Mouse (Mus musculus): ENCODE measurements around the gene Ric8a. TPM values are rescaled to one million over a fixed set of nuclear protein-coding genes. Genes with fewer than 3 reads are reported as not detected.

Ric8a gene
- polyA plus RNA-seq, 1 experiment from 2014 or later = 42.8 TPM

DNA sequence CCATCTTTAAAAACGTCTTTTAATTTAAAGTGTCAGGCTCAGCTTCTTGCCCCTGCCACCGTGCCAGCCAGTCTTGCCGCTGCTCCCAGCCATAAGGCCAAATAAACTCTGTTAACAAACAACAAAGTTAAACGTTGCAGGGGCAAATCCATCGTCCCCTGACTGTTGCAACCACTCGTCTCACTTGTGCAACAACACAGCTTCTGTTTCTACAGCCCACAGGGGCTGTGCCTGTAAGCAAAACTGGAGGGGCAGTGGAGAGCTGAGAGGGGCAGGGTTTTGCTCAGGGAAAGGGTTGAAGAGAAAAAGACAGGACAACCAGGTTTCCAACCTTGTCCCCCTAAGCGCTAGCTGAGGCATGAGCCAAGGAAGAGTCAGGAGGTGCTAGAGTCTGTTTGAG is 51.4 kb downstream of the Ric8a start:
- Histone ChIP-seq H3K4me1 (ENCODE audit: control insufficient read depth in 2 of 2, insufficient read depth in 2 of 2, low read length in 2 of 2) (no peaks in the 10 kb centered on the region; a peak in 1 of 4 replicates), H3K9me3 (ENCODE audit: control insufficient read depth, low read length) (no peaks in the 10 kb centered on the region), H3K27me3 (ENCODE audit: control insufficient read depth, insufficient read depth, low read length) (no peaks in the 10 kb centered on the region), H3K4me3 (ENCODE audit: control insufficient read depth in 1 of 2, insufficient read depth in 1 of 2, low read depth in 1 of 2, low read length in 2 of 2) (no peak overlapping the region), H3K36me3 (ENCODE audit: control insufficient read depth, insufficient read depth, low read length) (no peaks in the 10 kb centered on the region), H3K9ac (ENCODE audit: low read length) (no peak overlapping the region), H3K4me2 (ENCODE audit: low read length) (peak overlapping the region; percentile 65; the same call in 1 of the 2 replicates), H3K27ac (replicated peaks in 1 of 2; ENCODE audit: control insufficient read depth in 1 of 2, insufficient read depth in 1 of 2, low read depth in 2 of 2, low read length in 2 of 2) (no peak overlapping the region)
- WGBS = 48% methylated on average over 7 of the region's 7 CpGs
- no peak for ATAC-seq (ENCODE audit: insufficient number of reproducible peaks, insufficient read depth, low FRiP score, low read depth)

DNA sequence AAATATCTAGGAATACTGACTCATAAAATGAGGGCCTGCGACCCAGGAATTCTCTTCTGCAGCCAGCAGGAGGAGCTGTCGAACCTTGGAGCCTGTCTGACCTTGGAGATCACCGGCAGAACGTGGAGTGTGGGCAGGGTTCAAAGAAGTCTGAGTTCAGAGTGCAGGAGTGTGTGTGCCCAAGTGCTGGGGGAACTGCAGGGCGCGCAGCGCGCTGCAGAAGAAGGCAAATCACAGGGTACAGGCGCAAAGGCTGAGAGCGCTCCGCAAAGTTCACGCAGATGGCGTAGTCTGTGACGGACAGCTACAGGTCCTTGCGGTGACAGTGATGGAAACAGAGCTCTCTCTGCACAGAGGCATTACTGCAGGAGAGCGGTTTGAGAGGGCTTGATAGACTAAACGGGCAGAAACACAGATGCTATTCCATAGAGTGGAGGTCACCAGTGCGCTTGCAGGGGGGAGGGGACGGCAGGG is 51.9 kb downstream of the Ric8a start:
- Histone ChIP-seq H3K4me1 (ENCODE audit: control insufficient read depth in 2 of 2, insufficient read depth in 2 of 2, low read length in 2 of 2) (no peaks in the 10 kb centered on the region; a peak in 1 of 4 replicates), H3K4me2 (ENCODE audit: low read length) (peak overlapping the region; percentile 65), H3K27ac (replicated peaks in 1 of 2; ENCODE audit: control insufficient read depth in 1 of 2, insufficient read depth in 1 of 2, low read depth in 2 of 2, low read length in 2 of 2) (no peak overlapping the region), H3K36me3 (ENCODE audit: control insufficient read depth, insufficient read depth, low read length) (no peaks in the 10 kb centered on the region), H3K4me3 (ENCODE audit: control insufficient read depth in 1 of 2, insufficient read depth in 1 of 2, low read depth in 1 of 2, low read length in 2 of 2) (peak overlapping the region; percentile 39 to 59), H3K9ac (ENCODE audit: low read length) (peak overlapping the region; percentile 23), H3K27me3 (ENCODE audit: control insufficient read depth, insufficient read depth, low read length) (no peaks in the 10 kb centered on the region), H3K9me3 (ENCODE audit: control insufficient read depth, low read length) (no peaks in the 10 kb centered on the region)
- 0 out of 2 replicates have a peak, but pooled peaks have one; percentile 35 for ATAC-seq (ENCODE audit: insufficient number of reproducible peaks, insufficient read depth, low FRiP score, low read depth)
- WGBS = under 1% methylated on average over 19 of the region's 19 CpGs

DNA sequence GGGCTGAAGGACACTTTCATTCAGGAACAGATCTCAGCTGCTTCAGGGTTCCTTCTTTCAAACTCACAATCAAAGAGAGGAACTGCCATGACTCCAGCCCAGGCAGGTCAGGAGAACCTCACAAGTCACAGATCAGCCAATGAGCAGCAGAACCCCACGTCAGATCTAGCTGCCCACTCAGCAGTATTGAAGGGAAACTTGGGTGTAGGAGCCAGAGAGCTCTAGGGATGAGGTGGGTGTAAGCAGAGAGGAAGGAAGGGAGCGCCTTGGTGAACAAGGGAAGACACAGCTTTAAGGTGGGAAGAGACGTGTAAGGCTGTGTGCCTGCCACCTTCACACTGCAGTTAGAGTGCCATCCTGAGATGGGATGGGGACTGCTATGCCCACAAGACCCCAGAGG is 55.5 kb downstream of the Ric8a start:
- Histone ChIP-seq H3K4me1 (ENCODE audit: control insufficient read depth in 2 of 2, insufficient read depth in 2 of 2, low read length in 2 of 2) (no peaks in the 10 kb centered on the region; a peak in 1 of 4 replicates), H3K27ac (replicated peaks in 1 of 2; ENCODE audit: control insufficient read depth in 1 of 2, insufficient read depth in 1 of 2, low read depth in 2 of 2, low read length in 2 of 2) (no peak overlapping the region), H3K27me3 (ENCODE audit: control insufficient read depth, insufficient read depth, low read length) (peaks cover 4% of the 10 kb centered on the region), H3K36me3 (ENCODE audit: control insufficient read depth, insufficient read depth, low read length) (no peaks in the 10 kb centered on the region), H3K9ac (ENCODE audit: low read length) (no peak overlapping the region), H3K4me2 (ENCODE audit: low read length) (no peak overlapping the region), H3K4me3 (ENCODE audit: control insufficient read depth in 1 of 2, insufficient read depth in 1 of 2, low read depth in 1 of 2, low read length in 2 of 2) (no peak overlapping the region), H3K9me3 (ENCODE audit: control insufficient read depth, low read length) (no peaks in the 10 kb centered on the region)
- 48% methylated on average over 3 of the region's 3 CpGs for WGBS
- no peak for ATAC-seq (ENCODE audit: insufficient number of reproducible peaks, insufficient read depth, low FRiP score, low read depth)

DNA sequence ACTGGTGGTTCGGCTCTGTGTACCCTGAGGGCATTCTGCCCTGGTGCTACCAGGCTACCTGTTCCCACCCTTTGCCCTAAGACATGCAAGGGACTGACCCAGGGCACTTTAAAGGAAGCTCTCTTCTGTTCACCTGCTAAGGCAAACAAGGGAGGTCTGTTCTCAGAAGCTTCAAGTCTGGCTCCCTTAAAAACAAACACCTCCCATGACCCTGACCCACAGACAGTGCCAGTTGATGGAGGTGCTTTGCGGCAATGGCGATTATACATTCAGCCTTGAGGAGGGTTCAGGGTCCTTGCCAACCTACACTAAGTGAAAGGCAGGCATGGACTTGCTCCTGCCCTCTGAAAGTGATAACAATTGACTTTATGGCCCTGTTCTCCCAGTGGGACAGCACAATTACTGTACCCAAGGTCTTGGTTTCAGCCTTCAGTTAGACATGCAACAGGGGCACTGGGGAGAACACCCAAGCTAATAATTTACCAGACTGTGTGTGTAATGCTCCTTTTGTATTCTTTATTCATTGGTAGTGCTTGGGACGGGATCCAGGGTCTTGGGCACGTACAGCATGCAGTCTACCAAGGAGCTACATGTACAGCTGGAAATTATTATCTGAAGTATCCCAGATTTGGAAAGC is 56.2 kb downstream of the Ric8a start:
- H3K4me3 ChIP-seq (ENCODE audit: control insufficient read depth in 1 of 2, insufficient read depth in 1 of 2, low read depth in 1 of 2, low read length in 2 of 2) = no peak overlapping the region
- H3K36me3 ChIP-seq (ENCODE audit: control insufficient read depth, insufficient read depth, low read length) = no peaks in the 10 kb centered on the region
- no peaks in the 10 kb centered on the region; a peak in 1 of 4 replicates for H3K4me1 ChIP-seq (ENCODE audit: control insufficient read depth in 2 of 2, insufficient read depth in 2 of 2, low read length in 2 of 2)
- no peak overlapping the region for H3K27ac ChIP-seq (replicated peaks in 1 of 2; ENCODE audit: control insufficient read depth in 1 of 2, insufficient read depth in 1 of 2, low read depth in 2 of 2, low read length in 2 of 2)
- no peak for ATAC-seq (ENCODE audit: insufficient number of reproducible peaks, insufficient read depth, low FRiP score, low read depth)
- H3K9me3 ChIP-seq (ENCODE audit: control insufficient read depth, low read length) = no peaks in the 10 kb centered on the region
- H3K9ac ChIP-seq (ENCODE audit: low read length) = no peak overlapping the region
- H3K27me3 ChIP-seq (ENCODE audit: control insufficient read depth, insufficient read depth, low read length) = peaks cover 10% of the 10 kb centered on the region
- WGBS = 69% methylated on average over 5 of the region's 5 CpGs
- no peak overlapping the region for H3K4me2 ChIP-seq (ENCODE audit: low read length)

Other genes starting within 250 kb of the Ric8a start
- not detected in 2 replicates for gene Olfr61, start 228.0 kb upstream of the Ric8a start, polyA plus RNA-seq (2014; fragmentation: Nextera tagmentation; extraction: Ambion mirVana)
- gene Olfr53, start 210.5 kb upstream of the Ric8a start, polyA plus RNA-seq (2014; fragmentation: Nextera tagmentation; extraction: Ambion mirVana) = not detected in 2 replicates
- not detected in 2 replicates for gene Olfr539, start 197.0 kb upstream of the Ric8a start, polyA plus RNA-seq (2014; fragmentation: Nextera tagmentation; extraction: Ambion mirVana)
- not detected in 2 replicates for gene Olfr45, start 175.0 kb upstream of the Ric8a start, polyA plus RNA-seq (2014; fragmentation: Nextera tagmentation; extraction: Ambion mirVana)
- gene Olfr541, start 159.7 kb upstream of the Ric8a start, polyA plus RNA-seq (2014; fragmentation: Nextera tagmentation; extraction: Ambion mirVana) = not detected in 2 replicates
- gene Cyp2e1, start 93.2 kb upstream of the Ric8a start, polyA plus RNA-seq (2014; fragmentation: Nextera tagmentation; extraction: Ambion mirVana) = not detected in 2 replicates
- 0.31 TPM in 1 of 2 replicates, not detected in the other for gene Syce1, start 69.1 kb upstream of the Ric8a start, polyA plus RNA-seq (2014; fragmentation: Nextera tagmentation; extraction: Ambion mirVana)
- gene Zfp941, start 34.8 kb upstream of the Ric8a start, polyA plus RNA-seq (2014; fragmentation: Nextera tagmentation; extraction: Ambion mirVana) = 0.75 and 0.86 TPM in 2 replicates
- not detected in 2 replicates for gene Urah, start 21.9 kb upstream of the Ric8a start, polyA plus RNA-seq (2014; fragmentation: Nextera tagmentation; extraction: Ambion mirVana)
- not detected in 2 replicates for gene Scgb1c1, start 11.4 kb upstream of the Ric8a start, polyA plus RNA-seq (2014; fragmentation: Nextera tagmentation; extraction: Ambion mirVana)
- gene Odf3, start 9.2 kb upstream of the Ric8a start, polyA plus RNA-seq (2014; fragmentation: Nextera tagmentation; extraction: Ambion mirVana) = 0.12 TPM in 1 of 2 replicates, not detected in the other
- gene Gm45785, start 626 bp upstream of the Ric8a start, polyA plus RNA-seq (2014; fragmentation: Nextera tagmentation; extraction: Ambion mirVana) = not detected in 2 replicates
- gene Bet1l, start 620 bp downstream of the Ric8a start, polyA plus RNA-seq (2014; fragmentation: Nextera tagmentation; extraction: Ambion mirVana) = 35.0 and 39.5 TPM in 2 replicates
- 55.4 and 120 TPM in 2 replicates for gene Psmd13, start 25.0 kb downstream of the Ric8a start, polyA plus RNA-seq (2014; fragmentation: Nextera tagmentation; extraction: Ambion mirVana)
- 48.4 and 57.2 TPM in 2 replicates for gene Sirt3, start 25.4 kb downstream of the Ric8a start, polyA plus RNA-seq (2014; fragmentation: Nextera tagmentation; extraction: Ambion mirVana)
- gene Cox8b, start 43.5 kb downstream of the Ric8a start, polyA plus RNA-seq (2014; fragmentation: Nextera tagmentation; extraction: Ambion mirVana) = 375 and 378 TPM in 2 replicates
- gene Nlrp6, start 63.9 kb downstream of the Ric8a start, polyA plus RNA-seq (2014; fragmentation: Nextera tagmentation; extraction: Ambion mirVana) = not detected in 2 replicates
- 11.4 and 13.0 TPM in 2 replicates for gene Pgghg, start 84.4 kb downstream of the Ric8a start, polyA plus RNA-seq (2014; fragmentation: Nextera tagmentation; extraction: Ambion mirVana)
- gene Ifitm5, start 93.3 kb downstream of the Ric8a start, polyA plus RNA-seq (2014; fragmentation: Nextera tagmentation; extraction: Ambion mirVana) = 0.65 and 0.82 TPM in 2 replicates
- not detected in 2 replicates for gene Gm45717, start 99.0 kb downstream of the Ric8a start, polyA plus RNA-seq (2014; fragmentation: Nextera tagmentation; extraction: Ambion mirVana)
- 615 and 692 TPM in 2 replicates for gene Ifitm2, start 99.0 kb downstream of the Ric8a start, polyA plus RNA-seq (2014; fragmentation: Nextera tagmentation; extraction: Ambion mirVana)
- 7.4 and 8.3 TPM in 2 replicates for gene Ifitm1, start 110.3 kb downstream of the Ric8a start, polyA plus RNA-seq (2014; fragmentation: Nextera tagmentation; extraction: Ambion mirVana)
- 89.6 and 105 TPM in 2 replicates for gene Ifitm3, start 153.8 kb downstream of the Ric8a start, polyA plus RNA-seq (2014; fragmentation: Nextera tagmentation; extraction: Ambion mirVana)
- 0.43 and 0.97 TPM in 2 replicates for gene Ifitm6, start 161.0 kb downstream of the Ric8a start, polyA plus RNA-seq (2014; fragmentation: Nextera tagmentation; extraction: Ambion mirVana)
- gene Gm17387, start 172.2 kb downstream of the Ric8a start, polyA plus RNA-seq (2014; fragmentation: Nextera tagmentation; extraction: Ambion mirVana) = not detected in 2 replicates
- gene B4galnt4, start 204.1 kb downstream of the Ric8a start, polyA plus RNA-seq (2014; fragmentation: Nextera tagmentation; extraction: Ambion mirVana) = 0.27 and 0.66 TPM in 2 replicates
- gene Pkp3, start 221.3 kb downstream of the Ric8a start, polyA plus RNA-seq (2014; fragmentation: Nextera tagmentation; extraction: Ambion mirVana) = 0.23 TPM in 1 of 2 replicates, not detected in the other
- gene Sigirr, start 243.6 kb downstream of the Ric8a start, polyA plus RNA-seq (2014; fragmentation: Nextera tagmentation; extraction: Ambion mirVana) = 2.8 TPM in 2 replicates

Measured in heart, embryonic 14.5 days (tissue).